Mouse (Mus musculus): ENCODE measurements around the gene Sec11a.

Sec11a gene

DNA sequence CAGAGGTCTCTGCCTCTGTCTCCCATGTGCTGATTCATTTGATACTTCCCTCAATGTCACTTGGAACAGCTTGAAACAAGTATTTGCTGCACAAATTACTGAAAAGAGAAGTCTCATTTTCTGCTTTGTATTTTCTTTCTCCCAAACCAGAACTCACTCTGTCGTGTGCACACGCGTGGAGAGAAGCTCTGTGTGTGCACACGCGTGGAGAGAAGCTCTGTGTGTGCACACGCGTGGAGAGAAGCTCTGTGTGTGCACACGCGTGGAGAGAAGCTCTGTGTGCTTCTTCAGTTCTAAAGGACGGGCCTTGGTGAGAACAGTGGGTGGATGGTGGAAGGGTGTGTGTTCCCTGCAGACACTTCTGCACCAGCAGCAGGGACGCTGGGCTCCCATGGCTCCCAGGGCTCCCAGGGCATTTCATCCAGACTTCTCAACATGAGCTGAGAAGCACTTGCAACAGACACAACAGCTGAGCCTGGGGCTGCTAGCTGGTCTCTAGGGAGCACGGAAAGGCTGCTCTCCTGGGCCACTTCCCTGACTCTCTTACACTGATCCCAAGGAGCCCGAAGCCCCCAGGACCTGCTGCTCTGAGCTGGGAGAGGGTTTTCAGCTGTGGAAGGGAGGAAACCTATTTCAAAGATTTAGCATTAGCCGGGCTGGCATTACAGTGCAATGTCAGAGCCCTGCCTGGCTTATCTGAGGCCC lies 52.6 kb downstream of the Sec11a start:
- no peak for DNase-seq

GRCm38 (mm10) chr7:80894196-80894595 lies 53.4 kb downstream of the Sec11a start:
- DNase-seq, result no peak

DNA sequence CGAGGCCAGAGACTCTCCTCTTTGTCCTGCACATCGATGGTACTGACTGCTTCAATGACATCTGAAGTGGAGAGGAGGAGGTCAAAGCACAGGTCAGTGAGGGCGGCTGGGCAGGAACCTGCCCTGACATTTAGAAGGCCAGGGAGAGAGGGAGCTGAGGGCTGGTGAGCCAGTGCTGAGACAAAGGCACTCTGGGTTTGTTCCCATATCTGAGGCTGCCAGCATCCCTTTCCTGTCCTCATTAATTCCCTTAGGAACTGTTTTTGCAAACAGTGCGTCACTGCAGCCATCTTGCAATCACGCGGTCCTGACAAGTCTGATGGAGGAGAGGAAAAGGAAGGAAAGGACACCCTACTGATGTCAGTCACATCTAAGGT lies 53.8 kb downstream of the Sec11a start:
- DNase-seq, result peak in 1 of 2 experiments; percentile 29

- no peak for DNase-seq
Measured at GRCm38 (mm10) chr7:80893086-80893752, 54.4 kb downstream of the Sec11a start.

DNA sequence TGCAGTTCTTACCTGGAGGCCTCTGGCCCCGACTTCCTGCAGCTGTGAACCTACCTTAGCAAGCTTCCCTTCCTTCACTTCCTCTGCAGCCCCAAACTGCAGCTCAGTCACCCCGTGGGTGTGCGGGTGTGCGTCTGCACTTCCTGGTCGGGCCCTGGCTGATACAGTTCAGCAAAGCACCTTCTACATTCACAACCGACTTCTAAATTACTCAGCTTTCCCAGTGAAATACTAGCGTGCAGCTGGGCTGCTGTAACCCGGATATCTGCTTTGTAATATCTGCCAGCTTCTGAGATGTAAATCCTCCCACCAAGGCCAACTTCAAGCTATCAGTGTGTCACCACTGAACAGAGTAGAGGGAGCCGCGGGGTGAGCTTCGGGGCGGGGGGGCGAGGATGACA lies 57.7 kb downstream of the Sec11a start:
- DNase-seq, result no peak

DNA sequence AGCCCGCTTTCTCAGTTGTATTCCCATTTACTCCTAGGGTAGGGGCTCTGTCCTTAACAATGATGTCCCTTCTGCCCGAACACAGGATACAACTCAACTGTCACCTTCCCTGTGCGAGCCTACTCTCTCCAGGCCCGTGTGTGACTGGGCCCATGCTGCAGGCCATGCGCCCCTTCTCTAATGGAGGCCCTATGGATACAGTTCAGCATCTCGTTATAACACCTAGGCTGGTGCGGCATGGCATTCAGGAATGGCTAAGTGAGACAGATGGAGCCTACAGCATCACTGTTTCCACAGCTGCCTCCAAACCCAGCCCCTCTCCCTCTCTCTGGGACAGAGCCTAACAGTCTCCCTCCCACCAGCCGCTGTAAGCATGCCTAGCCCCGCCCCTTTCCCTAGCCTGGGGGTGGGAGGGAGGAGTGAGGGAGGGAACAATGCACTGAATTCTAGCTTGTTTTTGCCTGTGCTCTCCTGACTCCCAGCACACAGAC lies 58.5 kb downstream of the Sec11a start:
- DNase-seq, result peak; percentile 37 to 42

GRCm38 (mm10) chr7:80888595-80888994 lies 59.0 kb downstream of the Sec11a start:
- no peak for DNase-seq

DNA sequence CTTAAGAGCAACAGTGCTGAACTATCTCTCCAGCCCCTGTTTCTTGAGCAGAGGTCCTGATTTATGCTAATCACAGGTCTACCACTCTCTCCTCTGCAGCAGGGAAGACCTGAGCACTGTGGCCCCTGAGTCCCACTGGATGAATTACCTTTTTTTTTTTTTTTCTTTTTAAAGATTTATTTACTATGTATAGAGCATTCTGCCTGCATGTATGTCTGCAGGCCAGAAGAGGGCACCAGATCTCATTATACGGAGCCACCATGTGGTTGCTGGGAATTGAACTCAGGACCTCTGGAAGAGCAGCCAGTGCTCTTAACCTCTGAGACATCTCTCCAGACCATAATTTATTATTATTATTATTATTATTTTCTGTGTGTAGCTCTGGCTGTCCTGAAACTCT lies 61.9 kb downstream of the Sec11a start:
- no peak for DNase-seq

DNA sequence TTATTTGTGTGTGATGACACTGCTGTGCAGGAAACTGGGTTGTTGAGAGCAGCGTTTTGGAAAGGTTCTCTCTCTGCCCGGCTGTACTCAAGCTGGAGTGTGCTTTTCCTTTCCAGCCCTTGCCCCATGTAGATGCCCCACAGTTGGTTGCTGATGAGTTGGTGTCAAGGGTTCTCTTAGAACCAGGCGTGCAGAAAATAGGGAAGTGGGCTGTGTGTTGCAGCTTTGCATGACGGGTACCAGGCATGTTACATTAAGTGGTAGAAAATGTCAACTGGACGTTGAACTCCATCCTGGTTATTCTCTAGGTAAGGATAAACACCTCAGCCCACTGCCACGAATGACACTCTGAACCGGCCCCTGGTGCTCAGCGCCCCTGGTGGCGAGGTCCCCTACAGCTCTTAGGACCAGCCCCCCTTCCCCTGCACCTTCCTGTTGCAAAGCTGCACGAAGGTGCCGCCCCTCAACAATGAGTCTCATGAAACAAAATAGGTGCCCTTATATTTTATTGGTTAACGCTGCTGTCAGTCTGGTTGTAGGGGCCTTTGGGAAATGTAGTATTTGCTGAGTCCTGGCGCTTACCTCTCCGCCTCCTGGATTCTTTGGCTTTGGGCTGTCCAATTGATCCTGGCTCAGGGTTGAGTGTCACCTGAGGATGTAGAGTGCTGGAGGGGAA lies 64.6 kb downstream of the Sec11a start:
- DNase-seq, result peak; percentile 62 to 85

GRCm38 (mm10) chr7:80875727-80876126 lies 71.9 kb downstream of the Sec11a start:
- no peak for DNase-seq

DNA sequence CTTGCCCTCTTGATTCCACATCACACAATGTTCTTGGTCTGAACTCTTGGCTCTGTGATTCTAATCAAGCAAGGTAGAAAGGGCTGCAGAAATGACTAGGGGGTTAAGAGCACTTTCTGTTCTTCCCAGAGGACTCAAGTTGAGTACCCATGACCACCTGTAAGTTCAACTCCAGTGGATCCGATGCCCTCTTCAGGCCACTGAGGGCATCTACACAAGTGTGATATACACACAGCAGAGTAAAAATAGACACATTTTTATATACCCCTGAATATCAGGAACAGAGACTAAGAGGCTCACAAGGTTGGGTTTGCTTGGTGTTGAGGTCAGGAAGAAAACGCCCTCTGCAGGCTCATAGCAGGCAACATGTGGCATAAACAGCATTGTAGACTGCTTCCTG lies 73.9 kb downstream of the Sec11a start:
- DNase-seq, result no peak

DNA sequence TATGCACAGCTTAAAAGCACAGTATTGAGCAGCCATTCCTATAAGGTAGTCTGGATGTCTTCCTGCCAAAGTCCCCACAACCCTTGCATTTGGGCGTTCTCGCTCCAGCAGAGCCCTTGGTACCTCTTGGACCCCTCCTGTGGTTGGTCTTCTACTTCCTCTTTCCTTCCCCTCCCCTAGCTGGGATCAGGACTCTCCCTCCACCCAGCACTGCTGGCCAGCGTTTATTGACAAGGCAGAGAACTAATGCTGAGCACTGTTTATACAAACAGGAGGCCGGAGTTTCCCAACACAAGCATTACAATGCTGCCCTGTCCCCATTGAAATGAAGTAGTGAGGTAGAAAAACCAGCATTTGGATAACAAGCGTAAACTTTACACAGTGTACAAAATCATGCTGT lies 74.5 kb downstream of the Sec11a start:
- DNase-seq, result no peak

DNA sequence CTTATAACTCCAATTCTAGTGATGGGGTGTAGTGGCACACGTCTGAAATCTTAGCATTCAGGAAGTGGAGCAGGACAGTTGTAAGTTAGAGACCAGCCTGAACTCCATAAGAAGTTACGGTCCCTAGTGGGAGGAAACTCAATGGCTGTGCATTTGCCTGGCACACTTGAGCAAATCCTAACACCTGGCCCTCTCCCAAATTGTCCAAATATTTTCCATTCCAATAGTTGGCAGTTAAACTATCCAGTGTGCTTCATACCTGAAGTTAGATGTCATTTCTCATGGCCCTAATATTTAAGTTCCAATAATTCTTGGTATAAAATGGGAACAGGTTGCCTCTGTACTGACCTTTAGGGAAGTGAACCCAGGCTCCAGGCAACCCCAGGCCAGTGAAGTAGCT lies 78.9 kb downstream of the Sec11a start:
- DNase-seq, result peak in 1 of 2 experiments; percentile 42

DNA sequence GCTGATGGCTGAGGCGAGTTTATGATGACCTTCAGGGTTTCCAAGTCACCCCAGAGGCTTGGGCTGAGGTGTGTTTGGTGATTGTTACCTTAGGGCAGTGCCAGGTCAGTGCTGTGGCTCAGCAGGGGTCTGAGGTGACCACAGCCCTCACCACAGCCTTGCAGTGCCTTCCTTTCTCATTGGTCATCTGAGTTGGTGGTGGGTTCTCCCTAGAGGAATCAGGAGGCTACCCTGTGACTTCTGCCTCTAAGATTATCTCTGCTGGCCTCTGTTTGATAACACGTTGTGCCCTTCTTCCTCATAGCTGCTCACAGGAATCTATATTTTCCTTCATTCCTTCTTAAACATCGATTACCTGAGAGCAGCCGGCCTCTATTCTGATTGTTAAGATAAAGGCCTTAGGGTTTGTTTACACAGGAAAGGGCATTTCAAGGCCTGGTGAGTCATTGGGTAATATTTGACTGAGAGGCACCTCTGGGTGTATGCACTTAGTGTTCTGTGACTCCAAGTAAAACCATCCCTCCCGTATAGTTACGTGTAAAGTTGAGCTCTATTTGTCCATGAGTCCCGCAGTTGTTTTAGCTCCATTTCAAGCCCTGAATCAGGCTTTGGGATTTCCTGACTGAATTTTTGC lies 80.9 kb downstream of the Sec11a start:
- peak in 1 of 2 experiments; percentile 69 for DNase-seq

DNA sequence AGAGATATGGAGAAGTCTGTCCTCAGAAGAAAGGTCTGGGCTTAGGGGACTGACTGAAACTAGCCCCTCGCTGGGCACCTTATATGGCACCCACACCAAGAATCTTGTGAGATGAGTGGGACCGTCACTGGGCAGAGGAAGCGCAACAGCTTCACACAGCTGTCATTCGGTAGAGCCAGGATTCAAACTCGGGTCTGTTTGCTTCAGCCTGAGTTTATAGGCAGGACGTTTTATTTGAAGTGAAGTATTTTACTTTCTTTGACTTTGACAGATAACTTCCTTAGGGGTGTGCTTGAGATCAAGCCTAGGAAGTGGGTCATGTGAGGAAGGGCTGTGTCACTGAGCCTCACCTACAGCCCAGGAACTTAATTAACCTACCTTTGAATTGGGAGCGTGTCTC lies 82.1 kb downstream of the Sec11a start:
- DNase-seq, result no peak

DNA sequence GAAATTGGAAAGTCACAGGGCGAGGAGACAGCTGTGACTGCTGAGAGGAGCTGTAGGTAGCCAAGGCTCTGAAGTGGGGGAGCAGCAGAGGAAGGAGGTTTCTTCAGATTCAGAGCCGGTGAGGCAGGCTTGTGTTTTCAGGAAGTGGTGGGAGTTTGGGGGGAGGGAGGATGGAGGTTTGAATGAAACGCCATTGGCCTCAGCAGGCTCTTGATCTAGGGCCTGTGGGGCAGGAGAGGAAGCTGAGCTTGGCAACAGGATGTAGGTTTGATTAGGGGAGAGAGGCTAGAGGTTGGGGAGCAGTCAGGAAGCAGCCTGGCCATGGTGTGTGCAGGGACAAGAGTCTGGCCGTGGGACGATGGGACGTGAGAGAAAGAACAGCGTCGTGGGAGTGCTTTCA lies 82.7 kb downstream of the Sec11a start:
- DNase-seq, result no peak

- DNase-seq, result no peak
Measured at GRCm38 (mm10) chr7:80864151-80864550, 83.4 kb downstream of the Sec11a start.

- no peak for DNase-seq
Measured at GRCm38 (mm10) chr7:80863520-80863919, 84.1 kb downstream of the Sec11a start.

DNA sequence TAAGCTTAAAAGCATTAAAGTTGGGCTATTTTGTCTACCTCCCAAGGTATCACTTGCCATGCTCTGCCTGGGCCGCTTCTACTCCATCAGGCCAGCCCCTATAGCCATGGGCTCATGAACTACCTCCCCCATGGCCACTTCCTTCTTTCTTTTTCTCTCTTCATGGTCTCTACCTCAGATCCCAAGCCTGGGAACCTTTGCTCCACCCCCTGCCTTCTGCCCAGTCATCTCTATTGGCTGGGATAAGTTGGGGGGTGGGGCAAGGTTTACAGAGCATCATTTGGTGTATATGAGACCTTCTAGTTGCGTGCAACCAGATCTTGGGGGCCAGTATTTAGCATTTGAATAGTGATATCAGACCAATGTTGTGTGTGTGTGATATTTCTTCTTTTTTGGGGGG lies 85.1 kb downstream of the Sec11a start:
- DNase-seq, result no peak

- peak; percentile 93 to 94 for DNase-seq
Measured at GRCm38 (mm10) chr7:80860729-80861274, 86.8 kb downstream of the Sec11a start, which contains the start of gene Zscan2. Gene Zscan2, plus strand, starts transcription at chr7:80860920.

DNA sequence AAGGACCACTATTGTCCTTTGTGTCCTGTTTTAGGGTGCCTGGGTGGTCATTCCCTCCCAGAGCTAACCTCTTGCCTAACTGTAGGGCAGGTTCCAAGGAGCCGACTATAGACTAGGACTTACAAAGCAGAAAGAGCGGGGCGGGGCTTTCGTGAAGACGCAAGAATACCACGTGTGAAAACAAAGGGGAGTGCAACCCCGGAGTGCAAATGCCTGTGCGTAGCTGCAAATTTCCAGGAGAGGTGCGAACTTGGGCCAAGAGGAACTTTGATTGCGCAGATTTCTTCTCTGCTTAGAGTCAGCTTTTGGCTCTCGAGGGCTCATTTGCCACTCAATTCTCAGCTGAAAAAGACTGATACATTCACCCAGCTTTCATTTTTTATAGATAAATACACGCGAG lies 87.4 kb downstream of the Sec11a start:
- peak; percentile 71 to 74 for DNase-seq

DNA sequence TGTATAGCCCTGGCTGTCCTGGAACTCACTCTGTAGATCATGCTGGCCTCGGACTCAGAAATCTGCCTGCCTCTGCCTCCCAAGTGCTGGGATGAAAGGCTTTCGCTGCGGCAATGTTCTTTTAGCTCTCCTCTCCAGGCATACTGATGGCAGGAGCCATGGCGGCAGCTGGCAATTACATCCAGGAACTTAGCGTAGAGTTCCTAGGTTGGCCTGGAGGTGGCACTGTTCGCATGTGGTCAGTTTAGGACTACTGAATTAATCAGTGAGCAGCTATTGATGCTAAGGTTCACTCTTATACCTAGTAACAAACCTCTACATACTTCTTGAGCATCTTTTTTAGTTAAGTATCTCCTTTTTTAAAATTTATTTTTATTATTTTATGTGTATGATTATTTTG lies 90.4 kb downstream of the Sec11a start:
- DNase-seq, result peak; percentile 80 to 91

DNA sequence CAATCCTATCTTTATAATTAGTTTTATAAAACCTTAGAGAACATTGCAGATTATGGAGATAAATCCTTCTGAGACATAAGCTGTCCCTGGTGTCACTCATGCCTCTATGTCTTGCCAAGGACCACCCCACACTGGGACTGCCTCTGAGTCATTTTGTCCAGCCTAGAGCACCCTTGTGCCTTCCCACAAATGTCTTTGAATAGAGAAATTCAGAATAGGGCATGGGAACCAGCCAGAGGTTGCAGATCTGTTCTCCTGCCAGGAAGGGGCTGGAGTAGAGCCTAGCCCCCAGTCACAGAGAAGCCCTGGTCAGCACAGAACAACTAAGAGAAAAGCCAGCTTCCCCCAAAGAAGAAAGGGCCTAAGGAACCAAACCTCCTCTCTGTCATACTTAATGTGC lies 92.3 kb downstream of the Sec11a start:
- no peak for DNase-seq
